Mouse (Mus musculus) hindbrain, embryonic 14.5 days (tissue): ENCODE measurements around the gene Art4. TPM values are rescaled to one million over a fixed set of nuclear protein-coding genes. Genes with fewer than 3 reads are reported as not detected.

Source experiments
- ATAC-seq: fragments of 200-750 bp; cut with Nextera tagmentation; 2 replicates; pipeline ENCODE4 v1.8.0; 2017; ENCODE audit warnings: moderate number of reproducible peaks, mild to moderate bottlenecking, moderate TSS enrichment, moderate library complexity; ENCODE audit not compliant: low FRiP score
- DNase-seq: peaks from one replicate; pipeline ENCODE4 v3.0.0-alpha.2; 2015; ENCODE audit warnings: low spot score
- H3K27ac ChIP-seq: fragments of 300-500 bp; sonication (generic); 2 replicates; pipeline ENCODE4 v1.5.1; 2014; ENCODE audit warnings: mild to moderate bottlenecking, moderate library complexity
- H3K27me3 ChIP-seq: fragments of 300-500 bp; sonication (generic); 2 replicates; pipeline ENCODE4 v1.6.1; 2014; ENCODE audit warnings: mild to moderate bottlenecking, low read length, mixed read lengths; ENCODE audit not compliant: control insufficient read depth, insufficient read depth
- H3K36me3 ChIP-seq: fragments of 300-500 bp; sonication (generic); replicated peaks from 2 replicates; pipeline ENCODE4 v1.6.1; 2014; ENCODE audit not compliant: control insufficient read depth, insufficient read depth
- H3K4me1 ChIP-seq: fragments of 300-500 bp; sonication (generic); replicated peaks from 2 replicates; pipeline ENCODE4 v1.6.1; 2014; ENCODE audit warnings: antibody characterized with exemption, low read length, mixed read lengths; ENCODE audit not compliant: control insufficient read depth, insufficient read depth
- H3K4me2 ChIP-seq: fragments of 300-500 bp; sonication (generic); replicated peaks from 2 replicates; pipeline ENCODE4 v1.6.1; 2014; ENCODE audit warnings: mild to moderate bottlenecking, moderate library complexity
- H3K4me3 ChIP-seq: fragments of 300-500 bp; sonication (generic); replicated peaks from 2 replicates; pipeline ENCODE4 v1.5.1; 2014; ENCODE audit warnings: mild to moderate bottlenecking, low read length
- H3K9ac ChIP-seq: fragments of 300-500 bp; sonication (generic); 2 replicates; pipeline ENCODE4 v1.6.1; 2014
- H3K9me3 ChIP-seq: fragments of 300-500 bp; sonication (generic); 2 replicates; pipeline ENCODE4 v1.6.1; 2016; ENCODE audit warnings: low read length; ENCODE audit not compliant: control insufficient read depth
- WGBS: fragments of 180-500 bp; shearing (Covaris S2); extraction: QIAGEN DNeasy Blood & Tissue Kit; methylation state at CpG from one replicate; pipeline ENCODE4 v1.1.7; 2014; 5-methylcytosine and 5-hydroxymethylcytosine counted together
- polyA plus RNA-seq: library from polyadenylated mRNA; unstranded; fragments of >200 nt; fragmentation: Nextera tagmentation; extraction: Ambion mirVana; gene quantifications from 2 replicates; pipeline ENCODE4 v1.2.1, GENCODE M21; 2014

The Art4 gene
- polyA plus RNA-seq, 1 experiment from 2014 or later: 0.21 TPM

GRCm38 (mm10) chr6:136854361-136854781 lies 3.2 kb downstream of the Art4 start:
- Histone ChIP-seq H3K9ac (no peak overlapping the region), H3K4me3 (no peak overlapping the region), H3K4me2 (no peak overlapping the region), H3K4me1 (no peaks in the 10 kb centered on the region), H3K36me3 (no peaks in the 10 kb centered on the region), H3K27me3 (no peaks in the 10 kb centered on the region), H3K9me3 (no peaks in the 10 kb centered on the region), H3K27ac (no peak overlapping the region)
- DNase-seq (no peak), ATAC-seq (no peak)
- 91% methylated on average over 11 of the region's 11 CpGs for WGBS

- H3K9me3 ChIP-seq: no peaks in the 10 kb centered on the region
- H3K27me3 ChIP-seq: no peaks in the 10 kb centered on the region
- no peaks in the 10 kb centered on the region for H3K36me3 ChIP-seq
- 72% methylated on average over 3 of the region's 3 CpGs for WGBS
- no peaks in the 10 kb centered on the region for H3K4me1 ChIP-seq
- no peak overlapping the region for H3K9ac ChIP-seq
- H3K4me3 ChIP-seq: no peak overlapping the region
- peak overlapping the region; percentile 59 for H3K27ac ChIP-seq
- no peak overlapping the region for H3K4me2 ChIP-seq
- DNase-seq (no peak), ATAC-seq (no peak)
Observed at GRCm38 (mm10) chr6:136852762-136853161, 4.8 kb downstream of the Art4 start.

GRCm38 (mm10) chr6:136852348-136852747 lies 5.2 kb downstream of the Art4 start:
- Histone ChIP-seq H3K36me3 (no peaks in the 10 kb centered on the region), H3K4me1 (no peaks in the 10 kb centered on the region), H3K4me2 (no peak overlapping the region), H3K9ac (no peak overlapping the region), H3K4me3 (no peak overlapping the region), H3K27me3 (no peaks in the 10 kb centered on the region), H3K9me3 (no peaks in the 10 kb centered on the region), H3K27ac (peak overlapping the region; percentile 59)
- WGBS: 82% methylated on average over 4 of the region's 4 CpGs
- no peak for DNase-seq
- ATAC-seq: no peak

- 85% methylated on average over 6 of the region's 6 CpGs for WGBS
- Histone ChIP-seq H3K27ac (no peak overlapping the region), H3K36me3 (no peaks in the 10 kb centered on the region), H3K27me3 (no peaks in the 10 kb centered on the region), H3K4me1 (no peaks in the 10 kb centered on the region), H3K9me3 (no peaks in the 10 kb centered on the region), H3K4me3 (no peak overlapping the region), H3K4me2 (no peak overlapping the region), H3K9ac (no peak overlapping the region)
- no peak for DNase-seq
- ATAC-seq: no peak
Observed at GRCm38 (mm10) chr6:136850267-136850666, 7.3 kb downstream of the Art4 start.

- Histone ChIP-seq H3K4me1 (no peaks in the 10 kb centered on the region), H3K27me3 (no peaks in the 10 kb centered on the region), H3K9me3 (no peaks in the 10 kb centered on the region), H3K4me2 (no peak overlapping the region), H3K4me3 (no peak overlapping the region), H3K27ac (no peak overlapping the region), H3K36me3 (no peaks in the 10 kb centered on the region), H3K9ac (no peak overlapping the region)
- WGBS: 84% methylated on average over 5 of the region's 5 CpGs
- DNase-seq (no peak), ATAC-seq (no peak)
Observed at GRCm38 (mm10) chr6:136848971-136849370, 8.6 kb downstream of the Art4 start.

- no peak for ATAC-seq
- 89% methylated on average over 8 of the region's 8 CpGs for WGBS
Observed at GRCm38 (mm10) chr6:136848399-136848798, 9.1 kb downstream of the Art4 start.

GRCm38 (mm10) chr6:136847790-136848189 lies 9.7 kb downstream of the Art4 start:
- Histone ChIP-seq H3K4me2 (no peak overlapping the region), H3K9ac (no peak overlapping the region), H3K36me3 (no peaks in the 10 kb centered on the region), H3K4me1 (no peaks in the 10 kb centered on the region), H3K9me3 (no peaks in the 10 kb centered on the region), H3K27me3 (no peaks in the 10 kb centered on the region), H3K27ac (no peak overlapping the region), H3K4me3 (no peak overlapping the region)
- no peak for ATAC-seq
- DNase-seq: no peak
- WGBS: 28% methylated on average over 2 of the region's 2 CpGs

More at GRCm38 (mm10) chr6:136848399-136848798, 9.1 kb downstream of the Art4 start:
- Histone ChIP-seq H3K27ac (no peak overlapping the region), H3K4me2 (no peak overlapping the region), H3K9ac (no peak overlapping the region), H3K4me1 (no peaks in the 10 kb centered on the region), H3K4me3 (no peak overlapping the region), H3K9me3 (no peaks in the 10 kb centered on the region), H3K36me3 (no peaks in the 10 kb centered on the region), H3K27me3 (no peaks in the 10 kb centered on the region)
- DNase-seq: no peak

GRCm38 (mm10) chr6:136847267-136847666 lies 10.3 kb downstream of the Art4 start:
- DNase-seq (no peak), ATAC-seq (no peak)
- Histone ChIP-seq H3K4me1 (no peaks in the 10 kb centered on the region), H3K9ac (no peak overlapping the region), H3K9me3 (no peaks in the 10 kb centered on the region), H3K27ac (no peak overlapping the region), H3K4me2 (no peak overlapping the region), H3K4me3 (no peak overlapping the region), H3K27me3 (no peaks in the 10 kb centered on the region), H3K36me3 (no peaks in the 10 kb centered on the region)
- 97% methylated on average over 3 of the region's 3 CpGs for WGBS

GRCm38 (mm10) chr6:136845706-136846480 lies 11.6 kb downstream of the Art4 start:
- WGBS: 75% methylated on average over 5 of the region's 5 CpGs

More at GRCm38 (mm10) chr6:136845706-136846480, 11.6 kb downstream of the Art4 start:
- H3K36me3 ChIP-seq: no peaks in the 10 kb centered on the region
- DNase-seq (no peak), ATAC-seq (no peak)
- H3K27ac ChIP-seq: no peak overlapping the region
- no peak overlapping the region for H3K4me2 ChIP-seq
- H3K4me1 ChIP-seq: no peaks in the 10 kb centered on the region
- H3K9ac ChIP-seq: no peak overlapping the region
- no peaks in the 10 kb centered on the region for H3K27me3 ChIP-seq
- no peaks in the 10 kb centered on the region for H3K9me3 ChIP-seq
- no peak overlapping the region for H3K4me3 ChIP-seq
